ENCODE assay signal across 25 mouse cellular contexts in genomic region chr15:79273020-79273419, GRCm38 (mm10). TPM values are rescaled to one million over a fixed set of nuclear protein-coding genes. Genes with fewer than 3 reads are reported as not detected.
"Had no signal": no experiment of that assay in that cellular context is flagged by ENCODE, and none has a peak within 500 bp of the region (broad histone marks: within the 10 kb centered on the region; RNA-seq: fewer than 3 reads in every experiment).

No protein-coding gene starts in this region.

- H3K9ac ChIP-seq: heart, embryonic 13.5 days; heart, embryonic 15.5 days; hindbrain, embryonic 13.5 days; hindbrain, embryonic 15.5 days; limb, embryonic 13.5 days; limb, embryonic 15.5 days; liver, embryonic 12.5 days; liver, embryonic 14.5 days had no signal

- H3K27ac ChIP-seq: gastrocnemius, adult 2 months; heart, adult 2 months; heart, embryonic 13.5 days; heart, embryonic 15.5 days; hindbrain, embryonic 13.5 days; hindbrain, embryonic 15.5 days; hindbrain, postnatal 0 days; layer of hippocampus, adult 2 months; limb, embryonic 13.5 days; limb, embryonic 15.5 days; liver, embryonic 12.5 days; liver, embryonic 14.5 days had no signal

- H3K36me3 ChIP-seq: heart, embryonic 13.5 days; heart, embryonic 15.5 days; hindbrain, embryonic 13.5 days; hindbrain, embryonic 15.5 days; limb, embryonic 13.5 days; limb, embryonic 15.5 days; liver, embryonic 12.5 days had no signal

- H3K27me3 ChIP-seq: hindbrain, embryonic 15.5 days had no signal

- H3K4me2 ChIP-seq: heart, embryonic 11.5 days; heart, embryonic 13.5 days; heart, embryonic 15.5 days; hindbrain, embryonic 13.5 days; hindbrain, embryonic 15.5 days; limb, embryonic 13.5 days; limb, embryonic 15.5 days; liver, embryonic 12.5 days had no signal

- H3K9me3 ChIP-seq: heart, embryonic 13.5 days; heart, embryonic 15.5 days; hindbrain, embryonic 15.5 days; limb, embryonic 15.5 days; liver, embryonic 12.5 days had no signal

- ATAC-seq: forebrain, embryonic 16.5 days; hindbrain, postnatal 0 days; liver, embryonic 12.5 days had no signal

- H3K4me3 ChIP-seq: gastrocnemius, adult 2 months; heart, adult 2 months; heart, embryonic 13.5 days; heart, embryonic 15.5 days; hindbrain, embryonic 13.5 days; hindbrain, embryonic 15.5 days; layer of hippocampus, adult 2 months; limb, embryonic 13.5 days; limb, embryonic 15.5 days; liver, embryonic 12.5 days had no signal

- DNase-seq: gastrocnemius, adult 2 months; gastrocnemius, postnatal 10 days; gastrocnemius, postnatal 25 days; heart, adult 2 months; heart, postnatal 14 days; heart, postnatal 36 days; kidney, adult 2 months; kidney, postnatal 14 days; kidney, postnatal 4 days; left cerebral cortex, postnatal 4 days had no signal

RNA-seq across cellular contexts. Expression of gene Slc16a8, which starts 18.5 kb away (rescaled TPM):
- polyA plus RNA-seq: frontal cortex, adult 2 months; limb, embryonic 11.5 days; liver, adult 2 months; liver, embryonic 12.5 days; liver, embryonic 14.5 days had no signal

RNA-seq across cellular contexts. Expression of gene Gm49486, which starts 43.8 kb away (rescaled TPM):
- polyA plus RNA-seq: liver, adult 2 months had no signal
